Mouse (Mus musculus) liver, embryonic 14.5 days (tissue): ENCODE data around the gene Rcvrn. TPM values are rescaled to one million over a fixed set of nuclear protein-coding genes. Genes with fewer than 3 reads are reported as not detected.
A peak's percentile ranks its signal among the peaks of the same experiment; 100 is the strongest.

Experiments
- ATAC-seq: fragments of 200-750 bp; cut with Nextera tagmentation; 2 replicates; pipeline ENCODE4 v1.8.0; 2017; ENCODE audit warnings: moderate number of reproducible peaks, mild to moderate bottlenecking, moderate library complexity; ENCODE audit not compliant: insufficient read depth
- DNase-seq, 3 experiments: peaks; one replicate each; pipeline ENCODE4 v3.0.0-alpha.2; 2012 to 2013; ENCODE audit warnings: low read depth in 3 of 3, low spot score in 3 of 3
- H3K27ac ChIP-seq: fragments of 300-500 bp; sonication (generic); 2 replicates; pipeline ENCODE4 v1.5.1; 2014; ENCODE audit warnings: moderate library complexity, mild to moderate bottlenecking, control low read depth, inconsistent platforms
- H3K27me3 ChIP-seq: fragments of 300-500 bp; sonication (generic); 2 replicates; pipeline ENCODE4 v1.6.1; 2014; ENCODE audit warnings: mild to moderate bottlenecking, low read length, moderate library complexity; ENCODE audit not compliant: control insufficient read depth, insufficient read depth
- H3K36me3 ChIP-seq: fragments of 300-500 bp; sonication (generic); replicated peaks from 2 replicates; pipeline ENCODE4 v1.6.1; 2014; ENCODE audit warnings: low read depth; ENCODE audit not compliant: control insufficient read depth, insufficient read depth
- H3K4me1 ChIP-seq, 2 experiments: fragments of 200-500 bp in 1 of 2; fragments of 300-500 bp in 1 of 2; sonication (generic) in 1 of 2; replicated peaks; 2 replicates each; pipeline ENCODE4 v1.6.1; 2012 to 2014; ENCODE audit warnings: antibody characterized with exemption in 1 of 2, inconsistent platforms in 1 of 2, low read length in 1 of 2; ENCODE audit not compliant: control insufficient read depth in 2 of 2, insufficient read depth in 2 of 2
- H3K4me2 ChIP-seq: fragments of 300-500 bp; sonication (generic); 2 replicates; pipeline ENCODE4 v1.6.1; 2014; ENCODE audit warnings: low read depth, mild to moderate bottlenecking, control low read depth, moderate library complexity
- H3K4me3 ChIP-seq, 2 experiments: fragments of 200-500 bp in 1 of 2; fragments of 300-500 bp in 1 of 2; sonication (generic) in 1 of 2; 2 replicates each; pipeline ENCODE4 v1.5.1; 2012 to 2014; ENCODE audit warnings: low read depth in 2 of 2, low read length in 2 of 2, mild to moderate bottlenecking in 2 of 2, control low read depth in 1 of 2, inconsistent platforms in 1 of 2, moderate library complexity in 1 of 2; ENCODE audit not compliant: insufficient read depth in 1 of 2
- H3K9ac ChIP-seq: fragments of 300-500 bp; sonication (generic); replicated peaks from 2 replicates; pipeline ENCODE4 v1.6.1; 2014; ENCODE audit warnings: mild to moderate bottlenecking, control low read depth, moderate library complexity
- H3K9me3 ChIP-seq: fragments of 300-500 bp; sonication (generic); 2 replicates; pipeline ENCODE4 v1.6.1; 2016; ENCODE audit warnings: low read length, mixed read lengths; ENCODE audit not compliant: control insufficient read depth
- CTCF ChIP-seq: IDR thresholded peaks from 2 replicates; pipeline ENCODE4 v1.5.1; 2016; ENCODE audit warnings: antibody characterized with exemption, low read depth, control low read depth
- EP300 ChIP-seq: IDR thresholded peaks from 2 replicates; pipeline ENCODE4 v1.6.1; 2016; ENCODE audit warnings: antibody characterized with exemption, low read depth
- WGBS: fragments of 180-500 bp; shearing (Covaris S2); extraction: QIAGEN DNeasy Blood & Tissue Kit; methylation state at CpG from one replicate; pipeline ENCODE4 v1.1.7; 2014; ENCODE audit not compliant: insufficient replicate concordance; 5-methylcytosine and 5-hydroxymethylcytosine counted together
- polyA plus RNA-seq, 2 experiments: library from polyadenylated mRNA; depleted of rRNA in 1 of 2; stranded (reverse) in 1 of 2; unstranded in 1 of 2; fragments of >200 nt; fragmentation: Nextera tagmentation in 1 of 2; extraction: Ambion mirVana in 1 of 2; gene quantifications; 2 replicates each; pipeline versions ENCODE4 v1.2.1 to v1.2.3; 2012 to 2014

Rcvrn gene
- polyA plus RNA-seq (2012; rRNA removed) (not detected in 2 replicates), polyA plus RNA-seq (2014; fragmentation: Nextera tagmentation; extraction: Ambion mirVana) (not detected in 2 replicates)

DNA sequence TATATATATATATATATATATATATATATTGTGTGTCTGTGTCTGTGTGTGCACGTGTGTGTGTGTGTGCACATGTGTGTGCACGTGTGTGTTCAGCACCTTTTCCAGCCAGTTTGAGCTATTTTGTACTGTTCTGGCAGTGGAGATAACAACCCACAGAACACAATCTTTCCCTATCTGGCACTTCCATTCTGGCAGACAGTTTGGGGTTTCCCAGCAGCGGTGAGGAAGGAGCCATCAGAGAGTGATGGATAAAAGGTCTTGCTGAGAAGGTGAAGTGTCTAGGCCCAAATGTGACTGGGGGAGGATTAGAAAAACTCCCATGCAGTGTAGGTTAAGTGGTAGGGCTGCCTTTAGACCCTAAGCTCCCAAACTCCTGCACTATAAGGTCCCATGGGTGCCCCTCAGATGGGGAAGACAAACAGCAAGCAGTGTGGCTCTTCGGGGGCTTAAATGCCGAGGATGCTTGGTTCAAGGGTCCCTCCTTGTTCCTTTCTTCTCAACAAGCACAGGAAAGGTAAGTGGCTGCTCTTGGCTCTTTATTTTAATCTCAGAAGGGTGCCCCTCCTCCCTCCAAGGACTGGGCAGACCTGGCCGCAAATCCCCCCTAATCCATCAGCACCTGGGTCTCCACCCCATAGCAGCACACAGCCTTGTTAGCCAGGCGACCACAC, at the start of gene Rcvrn:
TSS of gene Rcvrn (plus strand) at position 624 of the 674 bp plus-strand sequence.
- WGBS: 41% methylated on average over 7 of the region's 7 CpGs
- Histone ChIP-seq H3K9me3 (no peaks in the 10 kb centered on the region), H3K4me1 (no peaks in the 10 kb centered on the region; a peak in 1 of 4 replicates), H3K4me2 (no peak within 1 kb of the TSS), H3K27ac (no peak within 1 kb of the TSS), H3K9ac (no peak within 1 kb of the TSS), H3K4me3 (no peak within 1 kb of the TSS), H3K27me3 (no peaks in the 10 kb centered on the region), H3K36me3 (no peaks in the 10 kb centered on the region)
- no peak for DNase-seq
- no peak for TF ChIP-seq CTCF
- TF ChIP-seq EP300: 0 out of 2 replicates have a peak, but pooled peaks have one; percentile 29
- no peak for ATAC-seq

DNA sequence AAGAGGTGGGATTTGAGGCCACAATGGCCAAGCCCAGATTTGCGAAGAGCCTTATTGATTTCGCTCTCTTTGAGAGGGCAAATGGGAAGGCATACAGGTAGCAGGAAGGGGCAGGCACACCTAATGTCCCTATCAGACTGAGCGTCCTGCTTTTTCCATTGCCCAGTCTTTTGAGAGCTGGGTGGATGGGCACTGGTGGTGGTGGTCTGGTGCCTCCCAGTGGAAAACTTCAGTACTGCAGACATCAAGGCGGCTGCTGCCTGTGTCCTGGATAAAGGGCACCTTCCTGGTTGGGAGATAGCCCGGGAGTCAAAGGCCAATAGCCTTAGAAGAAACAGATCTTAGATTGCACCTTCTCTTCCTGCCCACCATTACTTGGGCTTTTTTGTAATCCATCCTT, 47.4 kb upstream of the Rcvrn start:
- Histone ChIP-seq H3K27me3 (no peaks in the 10 kb centered on the region), H3K9ac (no peak overlapping the region), H3K9me3 (no peaks in the 10 kb centered on the region), H3K36me3 (no peaks in the 10 kb centered on the region), H3K4me3 (no peak overlapping the region), H3K4me2 (no peak overlapping the region), H3K4me1 (no peaks in the 10 kb centered on the region), H3K27ac (no peak overlapping the region)
- WGBS: 27% methylated on average over 5 of the region's 5 CpGs
- ATAC-seq (no peak), DNase-seq (no peak)
- no peak for TF ChIP-seq EP300
- peak; percentile 85 for TF ChIP-seq CTCF

DNA sequence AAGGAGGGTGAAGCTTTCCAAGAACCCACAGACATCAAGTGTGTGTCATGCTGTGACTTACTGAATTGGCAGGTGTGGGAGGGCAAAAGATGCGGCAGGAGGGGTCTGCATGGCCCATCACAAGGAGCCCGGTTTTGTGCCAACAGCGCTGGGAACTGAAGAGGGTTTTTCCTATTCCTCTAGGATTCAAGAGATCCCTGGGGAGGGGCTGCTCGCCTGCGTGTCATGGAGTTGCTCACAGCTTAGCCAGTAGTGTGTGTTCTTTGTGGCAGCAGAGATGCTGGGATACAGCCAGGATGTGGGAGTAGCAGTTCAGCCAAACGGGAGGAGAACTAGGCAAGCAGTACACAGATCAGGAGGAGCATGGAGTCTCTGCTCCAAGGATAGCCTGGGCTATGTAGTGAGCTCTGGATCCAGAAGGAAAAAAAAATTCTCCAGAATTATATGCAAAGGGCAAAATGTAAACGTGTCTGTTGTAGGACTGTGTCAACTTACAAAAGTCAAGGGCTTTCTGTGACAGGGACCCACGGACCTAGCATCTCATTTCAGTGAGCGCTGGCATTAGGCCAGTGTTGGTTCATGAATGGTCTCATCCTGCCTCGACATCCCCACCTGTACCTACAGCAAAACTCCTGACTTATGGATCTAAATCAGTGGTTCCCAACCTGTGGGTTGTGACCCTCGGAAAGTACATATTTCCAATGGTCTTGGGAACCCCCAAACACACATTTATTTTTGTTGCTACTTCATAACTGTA, 46.3 kb upstream of the Rcvrn start:
- no peak overlapping the region for H3K4me2 ChIP-seq
- no peaks in the 10 kb centered on the region for H3K9me3 ChIP-seq
- no peaks in the 10 kb centered on the region for H3K27me3 ChIP-seq
- H3K9ac ChIP-seq: no peak overlapping the region
- ATAC-seq: no peak
- DNase-seq: no peak
- H3K27ac ChIP-seq: no peak overlapping the region
- H3K36me3 ChIP-seq: no peaks in the 10 kb centered on the region
- no peak overlapping the region for H3K4me3 ChIP-seq
- no peaks in the 10 kb centered on the region for H3K4me1 ChIP-seq
- TF ChIP-seq CTCF (no peak), EP300 (no peak)
- 53% methylated on average over 11 of the region's 11 CpGs for WGBS

DNA sequence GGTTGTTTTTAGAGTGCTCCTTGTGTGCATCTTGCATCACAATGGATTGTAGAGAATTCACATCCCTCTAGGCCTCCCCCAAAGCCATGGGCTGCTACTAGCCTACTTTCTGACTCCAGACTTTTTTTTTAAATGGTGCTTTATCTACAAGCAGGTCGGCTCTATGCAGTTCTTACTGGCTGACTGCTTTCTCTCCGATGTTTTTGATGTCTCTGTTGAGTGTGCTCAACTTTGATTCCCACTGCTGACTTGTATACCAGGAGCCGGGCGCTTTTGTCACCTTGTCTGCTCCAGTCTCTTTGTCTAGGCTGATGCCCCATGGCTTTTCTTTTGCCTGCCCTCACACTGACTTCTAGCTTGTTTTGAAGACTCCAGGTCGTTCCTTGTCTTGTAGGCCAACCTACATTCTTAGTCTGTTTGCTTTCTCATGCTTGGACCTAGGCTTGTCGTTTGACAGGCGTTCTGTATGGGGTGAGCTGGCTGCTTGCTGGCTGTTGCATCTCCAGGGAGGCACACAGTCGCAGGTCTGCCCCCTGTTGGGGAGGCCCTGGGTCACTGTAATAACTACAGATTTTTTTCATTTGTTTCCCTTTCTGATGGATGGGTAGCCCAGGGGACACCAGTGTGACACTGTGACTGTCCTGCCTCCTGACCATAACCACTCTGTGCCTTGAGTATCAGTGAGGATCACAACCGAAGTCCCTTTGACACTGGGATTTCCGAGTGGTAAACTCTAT, 45.0 kb upstream of the Rcvrn start:
- TF ChIP-seq CTCF (peak; percentile 31), EP300 (no peak)
- no peak for DNase-seq
- ATAC-seq: no peak
- H3K4me3 ChIP-seq: no peak overlapping the region
- H3K4me2 ChIP-seq: no peak overlapping the region
- WGBS: 39% methylated on average over 10 of the region's 10 CpGs
- no peaks in the 10 kb centered on the region for H3K9me3 ChIP-seq
- H3K9ac ChIP-seq: no peak overlapping the region
- no peak overlapping the region for H3K27ac ChIP-seq
- H3K27me3 ChIP-seq: no peaks in the 10 kb centered on the region
- no peaks in the 10 kb centered on the region for H3K4me1 ChIP-seq
- H3K36me3 ChIP-seq: no peaks in the 10 kb centered on the region

DNA sequence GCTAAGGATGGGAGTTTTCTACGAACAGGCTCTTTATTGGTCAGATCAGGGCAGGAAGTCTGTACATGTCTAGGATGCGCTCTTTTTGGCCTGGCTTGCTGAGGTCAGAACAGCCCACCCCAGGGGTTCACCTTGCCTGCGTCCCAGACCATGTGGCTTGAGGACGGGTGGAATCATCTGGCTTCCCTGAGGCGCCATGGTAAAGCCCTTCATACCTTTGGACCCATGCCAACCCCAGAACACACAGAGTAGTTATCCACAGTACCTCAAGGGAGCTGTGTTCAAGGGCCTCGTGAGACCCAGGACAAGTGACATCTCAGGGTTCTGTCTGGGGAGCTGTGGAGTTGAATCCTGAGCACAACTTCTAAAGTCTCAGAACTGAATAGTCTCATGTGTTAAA, 43.4 kb upstream of the Rcvrn start:
- no peaks in the 10 kb centered on the region for H3K9me3 ChIP-seq
- H3K36me3 ChIP-seq: no peaks in the 10 kb centered on the region
- TF ChIP-seq EP300 (no peak), CTCF (no peak)
- WGBS: 59% methylated on average over 6 of the region's 6 CpGs
- no peak overlapping the region for H3K4me2 ChIP-seq
- DNase-seq (no peak), ATAC-seq (no peak)
- H3K9ac ChIP-seq: no peak overlapping the region
- no peak overlapping the region for H3K4me3 ChIP-seq
- no peaks in the 10 kb centered on the region for H3K27me3 ChIP-seq
- H3K4me1 ChIP-seq: no peaks in the 10 kb centered on the region
- H3K27ac ChIP-seq: no peak overlapping the region
